Mouse (Mus musculus) embryonic facial prominence, embryonic 11.5 days (tissue): ENCODE results near the gene Rhbdd2. TPM values are rescaled to one million over a fixed set of nuclear protein-coding genes. Genes with fewer than 3 reads are reported as not detected.

Experiments
- ATAC-seq: fragments of 200-750 bp; cut with Nextera tagmentation; replicated peaks from 2 replicates; pipeline ENCODE4 v1.8.0; 2017; ENCODE audit warnings: low read depth; ENCODE audit not compliant: insufficient number of reproducible peaks, low FRiP score, low TSS enrichment
- DNase-seq: peaks from one replicate; pipeline ENCODE4 v3.0.0-alpha.2; 2015; ENCODE audit warnings: low spot score
- H3K27ac ChIP-seq: fragments of 300-500 bp; sonication (generic); replicated peaks from 2 replicates; pipeline ENCODE4 v1.5.1; 2014; ENCODE audit warnings: mild to moderate bottlenecking, low read depth, low read length, control low read depth
- H3K27me3 ChIP-seq: fragments of 300-500 bp; sonication (generic); 2 replicates; pipeline ENCODE4 v1.6.1; 2014; ENCODE audit warnings: mild to moderate bottlenecking, low read length, moderate library complexity, mixed read lengths; ENCODE audit not compliant: control insufficient read depth, insufficient read depth
- H3K36me3 ChIP-seq: fragments of 300-500 bp; sonication (generic); replicated peaks from 2 replicates; pipeline ENCODE4 v1.6.1; 2014; ENCODE audit warnings: low read depth, mild to moderate bottlenecking, low read length, moderate library complexity, mixed read lengths; ENCODE audit not compliant: control insufficient read depth, insufficient read depth
- H3K4me1 ChIP-seq: fragments of 300-500 bp; sonication (generic); 2 replicates; pipeline ENCODE4 v1.6.1; 2014; ENCODE audit warnings: low read length, mixed read lengths; ENCODE audit not compliant: control insufficient read depth, insufficient read depth
- H3K4me2 ChIP-seq: fragments of 300-500 bp; sonication (generic); 2 replicates; pipeline ENCODE4 v1.6.1; 2014; ENCODE audit warnings: low read depth, mild to moderate bottlenecking, control low read depth, low read length, moderate library complexity
- H3K4me3 ChIP-seq: fragments of 300-500 bp; sonication (generic); 2 replicates; pipeline ENCODE4 v1.5.1; 2014; ENCODE audit warnings: low read depth, low read length, control low read depth
- H3K9ac ChIP-seq: fragments of 300-500 bp; sonication (generic); replicated peaks from 2 replicates; pipeline ENCODE4 v1.6.1; 2014; ENCODE audit warnings: mild to moderate bottlenecking, control low read depth, low read length
- H3K9me3 ChIP-seq: fragments of 300-500 bp; sonication (generic); replicated peaks from 2 replicates; pipeline ENCODE4 v1.6.1; 2016; ENCODE audit warnings: mild to moderate bottlenecking, low read length, inconsistent platforms, mixed read lengths; ENCODE audit not compliant: control insufficient read depth
- WGBS: fragments of 180-500 bp; shearing (Covaris S2); extraction: QIAGEN DNeasy Blood & Tissue Kit; methylation state at CpG from one replicate; pipeline ENCODE4 v1.1.7; 2014; 5-methylcytosine and 5-hydroxymethylcytosine counted together
- polyA plus RNA-seq: library from polyadenylated mRNA; unstranded; fragments of >200 nt; fragmentation: Nextera tagmentation; extraction: Ambion mirVana; gene quantifications from 2 replicates; pipeline ENCODE4 v1.2.1, GENCODE M21; 2014

The Rhbdd2 gene
- polyA plus RNA-seq, 1 experiment from 2014 or later: 43.1 TPM

DNA sequence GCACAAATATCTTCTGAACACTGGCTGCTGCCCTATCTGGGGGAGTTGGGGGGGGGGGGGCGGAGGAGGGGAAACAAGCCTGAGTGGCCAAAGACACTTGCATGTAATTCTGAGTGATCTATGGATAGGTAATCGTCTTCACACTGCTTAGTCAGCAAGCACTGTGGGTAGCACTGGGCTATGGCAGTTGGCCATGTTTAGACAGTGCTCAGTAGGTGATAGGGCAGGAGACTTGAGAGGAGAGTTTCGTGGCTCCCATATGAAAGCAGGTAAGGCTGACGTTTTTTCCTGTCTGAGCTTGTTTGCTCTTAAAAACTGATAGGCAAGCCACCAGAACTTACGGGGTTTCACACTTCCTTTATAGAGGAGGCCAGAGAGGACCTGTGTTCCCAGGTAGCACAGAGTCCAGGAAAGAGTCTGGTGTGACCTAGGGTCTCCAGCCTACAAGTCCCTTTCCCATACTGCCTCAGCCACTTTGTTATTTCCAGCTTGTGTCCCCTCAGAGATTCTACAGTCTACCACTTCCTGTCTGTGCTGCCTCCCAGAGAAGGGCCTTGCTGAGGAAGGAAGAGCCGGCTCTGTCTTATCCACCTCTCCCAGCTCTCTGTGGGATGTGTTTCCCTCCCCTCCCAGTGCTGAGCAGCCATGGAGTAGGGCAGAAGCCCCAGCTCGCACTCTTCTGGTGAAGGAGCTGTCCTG is 7.5 kb downstream of the Rhbdd2 start:
- Histone ChIP-seq H3K27me3 (no peaks in the 10 kb centered on the region), H3K4me1 (no peaks in the 10 kb centered on the region), H3K9ac (no peak overlapping the region; the same call in 1 of the 2 replicates), H3K4me2 (no peak overlapping the region), H3K27ac (no peak overlapping the region), H3K36me3 (no peaks in the 10 kb centered on the region; the same call in none of the 2 replicates), H3K9me3 (no peaks in the 10 kb centered on the region), H3K4me3 (no peak overlapping the region)
- no peak for DNase-seq
- no peak for ATAC-seq
- WGBS: 80% methylated on average over 7 of the region's 7 CpGs

GRCm38 (mm10) chr5:135640459-135640789 is 8.0 kb downstream of the Rhbdd2 start:
- no peaks in the 10 kb centered on the region; the same call in none of the 2 replicates for H3K36me3 ChIP-seq

DNA sequence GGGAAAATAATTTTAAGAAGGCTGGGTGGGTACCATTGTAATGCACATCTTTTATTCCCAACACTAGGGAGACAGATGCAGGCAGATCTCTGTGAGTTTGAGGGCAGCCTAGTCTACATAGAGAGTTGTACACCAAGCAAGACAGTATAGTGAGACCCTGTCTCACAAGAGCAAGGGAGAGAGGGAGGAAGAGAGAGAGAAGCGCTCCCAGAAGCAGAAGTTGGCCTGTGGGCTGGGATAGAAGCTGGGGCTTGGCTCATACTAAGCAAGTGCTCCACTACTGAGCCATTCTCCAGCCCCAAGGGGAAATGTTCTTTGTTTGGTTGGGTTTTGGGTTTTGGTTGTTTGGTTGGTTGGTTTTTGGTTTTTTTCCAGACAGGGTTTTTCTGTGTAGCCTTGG is 8.6 kb downstream of the Rhbdd2 start:
- no peaks in the 10 kb centered on the region for H3K4me1 ChIP-seq
- H3K36me3 ChIP-seq: no peaks in the 10 kb centered on the region; the same call in none of the 2 replicates
- H3K27me3 ChIP-seq: no peaks in the 10 kb centered on the region
- DNase-seq: no peak
- no peak overlapping the region for H3K9ac ChIP-seq
- ATAC-seq: no peak
- 84% methylated on average over 1 of the region's 1 CpGs for WGBS
- H3K9me3 ChIP-seq: no peaks in the 10 kb centered on the region
- H3K4me2 ChIP-seq: no peak overlapping the region
- H3K27ac ChIP-seq: no peak overlapping the region
- H3K4me3 ChIP-seq: no peak overlapping the region

More at GRCm38 (mm10) chr5:135640459-135640789, 8.0 kb downstream of the Rhbdd2 start:
- no peak overlapping the region for H3K4me2 ChIP-seq
- H3K27me3 ChIP-seq: no peaks in the 10 kb centered on the region
- no peak overlapping the region for H3K9ac ChIP-seq
- ATAC-seq: no peak
- WGBS: 89% methylated on average over 6 of the region's 6 CpGs
- no peaks in the 10 kb centered on the region for H3K9me3 ChIP-seq
- no peaks in the 10 kb centered on the region for H3K4me1 ChIP-seq
- H3K27ac ChIP-seq: no peak overlapping the region
- H3K4me3 ChIP-seq: no peak overlapping the region
- DNase-seq: no peak

DNA sequence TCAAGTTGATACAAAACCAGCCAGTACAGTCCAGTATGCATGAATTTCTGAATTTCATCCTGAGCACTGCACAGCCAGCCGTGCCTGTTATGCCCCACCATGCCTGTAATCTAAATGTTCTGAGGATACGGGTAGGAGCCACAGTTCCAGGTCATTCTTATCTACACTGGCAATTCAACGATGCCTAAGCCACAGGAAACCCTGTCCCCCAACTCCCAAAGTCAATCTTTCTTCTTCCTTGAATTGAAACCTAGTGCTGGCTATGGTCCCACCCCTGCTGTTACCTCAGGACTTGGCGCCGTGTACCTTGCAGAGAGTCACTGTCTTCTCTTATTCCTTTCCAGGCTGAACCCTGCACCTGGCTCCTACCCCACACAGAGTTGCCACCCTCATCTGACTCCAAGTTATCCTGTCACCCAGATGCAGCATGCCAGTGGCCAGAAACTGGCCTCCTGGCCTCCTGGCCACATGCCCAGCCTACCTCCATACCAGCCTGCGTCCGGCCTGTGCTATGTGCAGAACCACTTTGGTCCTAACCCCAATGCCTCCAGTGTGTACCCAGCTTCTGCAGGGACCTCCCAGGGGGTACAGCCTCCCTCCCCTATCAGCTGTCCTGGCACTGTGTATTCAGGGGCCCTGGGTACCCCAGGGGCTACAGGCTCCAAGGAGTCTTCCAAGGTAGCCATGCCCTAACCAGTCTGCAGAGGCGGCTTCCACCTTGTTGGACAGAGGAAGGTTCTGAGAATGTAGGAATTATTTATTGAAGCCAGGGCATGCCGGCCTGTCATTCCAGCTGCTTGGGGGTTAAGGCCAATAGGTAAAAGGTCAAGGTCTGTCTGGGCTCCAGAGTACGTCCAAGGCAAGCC is 10.5 kb downstream of the Rhbdd2 start:
- H3K4me3 ChIP-seq: no peak overlapping the region
- H3K36me3 ChIP-seq: no peaks in the 10 kb centered on the region; the same call in none of the 2 replicates
- no peak for ATAC-seq
- no peak overlapping the region for H3K4me2 ChIP-seq
- no peaks in the 10 kb centered on the region for H3K27me3 ChIP-seq
- no peak overlapping the region for H3K9ac ChIP-seq
- no peaks in the 10 kb centered on the region for H3K9me3 ChIP-seq
- H3K4me1 ChIP-seq: no peaks in the 10 kb centered on the region
- no peak for DNase-seq
- no peak overlapping the region for H3K27ac ChIP-seq
- WGBS: 84% methylated on average over 10 of the region's 10 CpGs

DNA sequence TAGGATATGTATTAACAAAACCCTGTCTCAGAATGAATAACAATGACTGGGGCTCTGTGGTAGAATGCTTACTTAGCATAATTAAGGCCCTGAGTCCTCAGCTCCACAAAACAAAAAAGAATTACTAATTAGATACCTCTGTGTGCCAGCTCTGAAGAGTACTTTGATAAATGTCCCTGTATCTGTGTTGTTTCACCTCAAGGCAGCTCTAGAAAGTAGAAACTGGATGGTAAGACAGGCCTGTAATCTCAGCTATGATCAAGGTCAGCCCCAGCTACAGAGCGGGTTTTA is 11.1 kb downstream of the Rhbdd2 start:
- H3K9ac ChIP-seq: no peak overlapping the region
- H3K9me3 ChIP-seq: no peaks in the 10 kb centered on the region
- no peaks in the 10 kb centered on the region for H3K27me3 ChIP-seq
- DNase-seq (no peak), ATAC-seq (no peak)
- H3K4me1 ChIP-seq: no peaks in the 10 kb centered on the region
- 91% methylated on average over 1 of the region's 1 CpGs for WGBS
- H3K4me3 ChIP-seq: no peak overlapping the region
- no peaks in the 10 kb centered on the region; the same call in none of the 2 replicates for H3K36me3 ChIP-seq
- no peak overlapping the region for H3K4me2 ChIP-seq
- H3K27ac ChIP-seq: no peak overlapping the region

DNA sequence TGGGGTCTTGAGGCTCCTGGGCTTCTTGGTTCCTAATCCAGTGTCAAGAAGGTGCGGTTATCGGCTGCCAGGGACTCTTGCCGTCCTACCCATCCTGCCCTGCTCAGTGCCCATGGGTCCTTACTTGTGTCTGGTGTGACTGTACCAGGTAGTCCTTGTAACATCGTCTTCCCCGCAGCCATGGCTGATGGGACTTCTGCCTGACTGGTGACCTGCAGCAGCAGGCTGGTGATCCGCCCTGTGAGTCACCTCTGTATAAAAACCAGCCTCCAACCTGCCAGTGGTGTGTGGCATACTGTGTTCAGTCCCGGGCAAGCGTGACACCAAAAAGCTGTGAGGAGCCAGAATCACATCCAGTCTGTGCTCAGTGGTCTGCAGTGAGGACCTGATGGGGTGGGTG is 11.5 kb downstream of the Rhbdd2 start:
- no peaks in the 10 kb centered on the region for H3K9me3 ChIP-seq
- H3K27ac ChIP-seq: no peak overlapping the region
- no peak overlapping the region for H3K4me2 ChIP-seq
- 94% methylated on average over 8 of the region's 8 CpGs for WGBS
- ATAC-seq (no peak), DNase-seq (no peak)
- H3K4me3 ChIP-seq: no peak overlapping the region
- H3K36me3 ChIP-seq: no peaks in the 10 kb centered on the region; the same call in none of the 2 replicates
- no peak overlapping the region for H3K9ac ChIP-seq
- H3K27me3 ChIP-seq: no peaks in the 10 kb centered on the region
- no peaks in the 10 kb centered on the region for H3K4me1 ChIP-seq

- H3K9me3 ChIP-seq: no peaks in the 10 kb centered on the region
- no peak overlapping the region for H3K4me3 ChIP-seq
- WGBS: 93% methylated on average over 5 of the region's 5 CpGs
- no peaks in the 10 kb centered on the region; the same call in 1 of the 2 replicates for H3K36me3 ChIP-seq
- no peak for DNase-seq
- no peaks in the 10 kb centered on the region for H3K27me3 ChIP-seq
- H3K27ac ChIP-seq: no peak overlapping the region
- no peak overlapping the region for H3K9ac ChIP-seq
- H3K4me1 ChIP-seq: no peaks in the 10 kb centered on the region
- H3K4me2 ChIP-seq: no peak overlapping the region
- ATAC-seq: no peak
Measured at GRCm38 (mm10) chr5:135645330-135645729, 12.9 kb downstream of the Rhbdd2 start.

- H3K4me2 ChIP-seq: no peak overlapping the region
- no peaks in the 10 kb centered on the region for H3K4me1 ChIP-seq
- H3K9ac ChIP-seq: no peak overlapping the region
- H3K36me3 ChIP-seq: no peaks in the 10 kb centered on the region; the same call in 1 of the 2 replicates
- DNase-seq (no peak), ATAC-seq (no peak)
- H3K9me3 ChIP-seq: no peaks in the 10 kb centered on the region
- no peak overlapping the region for H3K27ac ChIP-seq
- H3K4me3 ChIP-seq: no peak overlapping the region
- WGBS: 88% methylated on average over 6 of the region's 6 CpGs
- no peaks in the 10 kb centered on the region for H3K27me3 ChIP-seq
Measured at GRCm38 (mm10) chr5:135646038-135646437, 13.6 kb downstream of the Rhbdd2 start.
